Mouse (Mus musculus) stomach, postnatal 0 days (tissue): ENCODE measurements around the gene Actb.

ENCODE experiments used
- CTCF ChIP-seq: IDR thresholded peaks from 2 replicates; pipeline ENCODE4 v1.5.1; 2016; ENCODE audit warnings: antibody characterized with exemption, low read depth, mild to moderate bottlenecking, moderate library complexity
- EP300 ChIP-seq: optimal IDR thresholded peaks from 2 replicates; pipeline ENCODE3; 2016; ENCODE audit warnings: antibody characterized with exemption

DNA sequence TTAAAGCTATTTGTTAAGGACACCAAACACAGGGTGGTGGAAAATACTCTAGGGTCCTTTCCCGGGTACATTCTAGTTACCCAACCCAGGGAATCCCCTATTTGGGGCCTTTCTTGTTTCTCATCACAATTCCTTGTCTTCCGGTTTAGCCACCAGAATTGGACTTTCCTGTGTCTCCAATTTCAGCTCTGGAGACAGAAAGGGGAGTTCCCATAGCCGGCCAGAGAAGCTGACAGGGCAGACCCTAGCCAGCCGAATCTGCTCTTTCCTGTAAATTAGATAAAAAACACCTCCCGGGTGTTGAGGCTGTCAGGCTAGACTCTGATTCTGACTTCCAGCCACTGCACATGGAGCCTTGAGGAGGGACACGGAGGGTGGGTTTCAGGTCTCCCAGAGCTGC is 43.0 kb upstream of the Actb start:
- TF ChIP-seq CTCF = no peak
- no peak for TF ChIP-seq EP300
